ENCODE assay signal across 9 mouse cellular contexts in genomic region chr3:97394289-97394688, GRCm38 (mm10). TPM values are rescaled to one million over a fixed set of nuclear protein-coding genes. Genes with fewer than 3 reads are reported as not detected.
A peak's percentile ranks its signal among the peaks of the same experiment; 100 is the strongest.
DNase-seq lines count a peak whose midpoint lies in the region; ATAC-seq and TF ChIP-seq lines count a peak whose summit lies in the region.
"Had no signal": no experiment of that assay in that cellular context is flagged by ENCODE, and none has a peak within 500 bp of the region (broad histone marks: within the 10 kb centered on the region; RNA-seq: fewer than 3 reads in every experiment).

No protein-coding gene starts in this region.

- peak; percentile 65; the same call in 1 of the 2 replicates for ATAC-seq in megakaryocyte progenitor cell, adult 5-6 weeks (replicated peaks; ENCODE audit: poor library complexity)

- H3K27me3 ChIP-seq in ES-Bruce4 (ENCODE audit: control insufficient read depth, insufficient read depth, low read length, poor library complexity, severe bottlenecking): no peaks in the 10 kb centered on the region

- TF ChIP-seq POLR2A in ES-Bruce4 (IDR thresholded peaks at IDR 0.05; ENCODE audit: insufficient read depth, low read length): no peak

- TF ChIP-seq EP300 in ES-Bruce4 (IDR thresholded peaks at IDR 0.05; ENCODE audit: insufficient read depth, low read depth, low read length): no peak

- TF ChIP-seq CTCF in layer of hippocampus, adult 2 months (conservative IDR thresholded peaks at IDR 0.05): peak; percentile 83
- TF ChIP-seq CTCF in ES-Bruce4 (IDR thresholded peaks at IDR 0.05; ENCODE audit: low read depth, low read length): peak; percentile 76

- H3K36me3 ChIP-seq in ES-Bruce4 (ENCODE audit: control insufficient read depth, insufficient read depth, low read length, poor library complexity, severe bottlenecking): no peaks in the 10 kb centered on the region

- H3K4me1 ChIP-seq in ES-Bruce4 (ENCODE audit: control insufficient read depth, insufficient read depth, low read length): no peaks in the 10 kb centered on the region

- H3K27ac ChIP-seq in layer of hippocampus, adult 2 months: no peak overlapping the region
- no peak overlapping the region for H3K27ac ChIP-seq in ES-Bruce4 (ENCODE audit: insufficient read depth, low read length)

- no peak overlapping the region for H3K4me3 ChIP-seq in layer of hippocampus, adult 2 months
- no peak overlapping the region for H3K4me3 ChIP-seq in ES-Bruce4 (ENCODE audit: low read depth, low read length)

- no peak overlapping the region for H3K9ac ChIP-seq in ES-Bruce4 (ENCODE audit: low read depth, poor library complexity, severe bottlenecking)

- DNase-seq in cerebellum, postnatal 36 days: peak; percentile 2 to 3
- DNase-seq in cerebellum, adult 9-10 months: no peak
- peak; percentile 12 to 15 for DNase-seq in layer of hippocampus, adult 2 months (ENCODE audit: low spot score in 2 of 2)
- no peak for DNase-seq in layer of hippocampus, adult 9-10 months (ENCODE audit: low spot score)
- DNase-seq in embryo, embryonic 10 days (ENCODE audit: low spot score): peak; percentile 44
- peak; percentile 62 for DNase-seq in thymus, postnatal 4 days

- H3K9me3 ChIP-seq in ES-Bruce4 (replicated peaks; ENCODE audit: control insufficient read depth, insufficient read depth, low read length, poor library complexity, severe bottlenecking): 0 out of 2 replicates have a peak, but pooled peaks cover 2% of the 10 kb centered on the region

RNA-seq across cellular contexts. Expression of gene Olfr1402, which starts 27.5 kb away (rescaled TPM):
- not detected for total RNA-seq in layer of hippocampus, adult 2 months (2021)
- polyA plus RNA-seq in ES-Bruce4 (2011; ENCODE audit: insufficient read depth, insufficient read length, low read depth, missing spikeins): not detected in 2 replicates
- not detected in 2 replicates for total RNA-seq in megakaryocyte progenitor cell, adult 5-6 weeks (2015)
- total RNA-seq in megakaryocyte progenitor cell, adult 5-6 weeks (2017): not detected in 2 replicates
- polyA plus RNA-seq: neural tube, embryonic 14.5 days had no signal

Comparison
In these comparisons a context has a peak if more than half of its experiments do, and no peak if none do; other contexts are left out.
1. DNase-seq: peak in cerebellum, postnatal 36 days (2 of 2), layer of hippocampus, adult 2 months (2 of 2), embryo, embryonic 10 days (single experiment) and thymus, postnatal 4 days (single experiment); none in cerebellum, adult 9-10 months (single experiment) and layer of hippocampus, adult 9-10 months (single experiment).